Mouse (Mus musculus): ENCODE measurements at regions not wholly inside any gene's neighbourhood (a gene's known extent, or its start where the extent isn't known, plus 50 kb on each side); places are given as distances from the start of the nearest gene placed in this dataset.

DNA sequence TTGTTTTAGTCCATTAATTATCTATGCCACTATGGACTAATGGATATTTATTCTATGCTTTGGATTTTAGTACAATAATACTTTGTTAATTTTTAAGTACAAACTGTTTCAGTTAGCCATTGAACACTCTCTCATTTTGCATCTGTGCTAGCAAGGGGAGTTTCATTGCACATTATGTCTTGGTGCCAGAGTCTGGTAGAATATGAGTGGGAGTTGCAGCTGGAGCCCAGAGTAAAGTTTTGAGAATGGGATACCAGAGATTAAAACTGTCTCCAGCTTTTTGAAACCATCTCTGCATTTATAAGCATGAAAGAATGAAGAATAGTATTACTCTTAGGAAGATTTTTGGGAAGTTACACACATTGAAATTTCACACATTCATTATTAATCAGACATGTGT is 137.1 kb upstream of the Shcbp1 start:
- TF ChIP-seq CTCF (IDR thresholded peaks at IDR 0.05; ENCODE audit: low read depth): no peak
- no peak for TF ChIP-seq EP300 (IDR thresholded peaks at IDR 0.05; ENCODE audit: low read depth)
